ENCODE assay signal across 26 mouse cellular contexts in the genomic region with DNA sequence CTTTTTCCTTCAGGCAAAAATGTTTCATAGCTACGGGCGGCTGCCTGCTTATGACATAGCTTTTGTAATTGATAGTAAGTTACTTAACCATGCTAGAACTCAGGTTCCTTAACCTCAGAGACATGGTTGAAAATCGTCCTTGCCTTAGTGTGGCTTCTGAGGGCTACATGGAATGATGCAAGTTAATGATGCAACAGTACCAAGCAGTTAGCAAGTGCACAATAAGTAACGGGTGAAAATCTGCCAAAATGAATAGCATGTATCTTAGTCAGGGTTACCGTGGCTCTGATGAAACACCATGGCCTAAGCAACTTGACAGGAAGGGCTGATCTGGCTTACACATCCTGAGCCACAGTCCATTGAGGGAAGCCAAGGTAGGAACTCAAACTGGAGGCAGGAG. TPM values are rescaled to one million over a fixed set of nuclear protein-coding genes. Genes with fewer than 3 reads are reported as not detected.
DNase-seq lines count a peak whose midpoint lies in the region; ATAC-seq and TF ChIP-seq lines count a peak whose summit lies in the region.
"Had no signal": no experiment of that assay in that cellular context is flagged by ENCODE, and none has a peak within 500 bp of the region (broad histone marks: within the 10 kb centered on the region; RNA-seq: fewer than 3 reads in every experiment).

No protein-coding gene starts in this region.

- no peaks in the 10 kb centered on the region for H3K27me3 ChIP-seq in forebrain, embryonic 10.5 days (ENCODE audit: poor library complexity, severe bottlenecking)
- no peaks in the 10 kb centered on the region for H3K27me3 ChIP-seq in forebrain, postnatal 0 days (ENCODE audit: insufficient read depth, low read length)
- H3K27me3 ChIP-seq in limb, embryonic 11.5 days (ENCODE audit: control insufficient read depth, insufficient read depth, low read length): no peaks in the 10 kb centered on the region
- H3K27me3 ChIP-seq in myocyte (ENCODE audit: control insufficient read depth, insufficient read depth, insufficient read length): no peaks in the 10 kb centered on the region
- H3K27me3 ChIP-seq: embryonic facial prominence, embryonic 13.5 days; forebrain, embryonic 12.5 days; hindbrain, embryonic 15.5 days had no signal

- H3K4me1 ChIP-seq in forebrain, embryonic 10.5 days: peaks cover 47% of the 10 kb centered on the region
- H3K4me1 ChIP-seq in forebrain, postnatal 0 days (ENCODE audit: insufficient read depth): no peaks in the 10 kb centered on the region
- H3K4me1 ChIP-seq in limb, embryonic 11.5 days (ENCODE audit: control insufficient read depth, insufficient read depth, low read length): peaks cover 13% of the 10 kb centered on the region
- H3K4me1 ChIP-seq: hindbrain, embryonic 15.5 days had no signal

- no peak overlapping the region for H3ac ChIP-seq in myocyte (ENCODE audit: control insufficient read depth, insufficient read length)

- WGBS in forebrain, embryonic 10.5 days: 93% methylated on average over 5 of the region's 5 CpGs
- 85% methylated on average over 5 of the region's 5 CpGs for WGBS in forebrain, postnatal 0 days
- WGBS in limb, embryonic 11.5 days: 80% methylated on average over 5 of the region's 5 CpGs

- peaks cover 73% of the 10 kb centered on the region for H3K79me2 ChIP-seq in myocyte (ENCODE audit: control insufficient read depth, insufficient read depth)

- H3K27ac ChIP-seq in forebrain, embryonic 10.5 days: 0 out of 2 replicates have a peak overlapping the region, but pooled peaks have one; percentile 30
- no peak overlapping the region for H3K27ac ChIP-seq in forebrain, postnatal 0 days (ENCODE audit: low read depth, low read length)
- H3K27ac ChIP-seq in limb, embryonic 11.5 days (replicated peaks; ENCODE audit: low read depth, low read length): peak overlapping the region; percentile 66; the same call in 1 of the 2 replicates
- H3K27ac ChIP-seq in left cerebral cortex, adult 2 months: no peak overlapping the region
- H3K27ac ChIP-seq: embryonic facial prominence, embryonic 13.5 days; forebrain, embryonic 12.5 days; hindbrain, embryonic 15.5 days; midbrain, embryonic 10.5 days; stomach, postnatal 0 days had no signal

- H3K4me2 ChIP-seq in forebrain, postnatal 0 days (ENCODE audit: low read depth): no peak overlapping the region
- no peak overlapping the region for H3K4me2 ChIP-seq in limb, embryonic 11.5 days (ENCODE audit: low read depth, severe bottlenecking)
- H3K4me2 ChIP-seq in myocyte (ENCODE audit: low read depth): peak overlapping the region; percentile 7
- H3K4me2 ChIP-seq: embryonic facial prominence, embryonic 13.5 days; forebrain, embryonic 12.5 days; hindbrain, embryonic 15.5 days; lung, embryonic 14.5 days had no signal

- no peak for DNase-seq in forebrain, embryonic 10.5 days (ENCODE audit: extremely low spot score, low spot score)
- no peak for DNase-seq in forebrain, postnatal 0 days
- peak; percentile 50 for DNase-seq in adipocyte (ENCODE audit: low spot score)
- no peak for DNase-seq in limb, embryonic 11.5 days (ENCODE audit: low spot score)
- DNase-seq in left cerebral cortex, adult 2 months (ENCODE audit: extremely low spot score in 1 of 2, low spot score in 2 of 2): no peak
- DNase-seq in thymus, postnatal 14 days: no peak
- no peak for DNase-seq in adrenal gland, postnatal 10 days
- DNase-seq: cerebellum, adult 2 months; heart, postnatal 14 days; kidney, adult 18-20 months; kidney, postnatal 36 days; left cerebral cortex, postnatal 4 days; lung, embryonic 14.5 days; right cerebral cortex, adult 18-20 months; thymus, postnatal 36 days had no signal

- H3K4me3 ChIP-seq in forebrain, embryonic 10.5 days: no peak overlapping the region
- H3K4me3 ChIP-seq in forebrain, postnatal 0 days (ENCODE audit: low read depth, low read length): no peak overlapping the region
- H3K4me3 ChIP-seq in limb, embryonic 11.5 days (ENCODE audit: low read depth, low read length): no peak overlapping the region
- H3K4me3 ChIP-seq in myocyte: no peak overlapping the region
- no peak overlapping the region for H3K4me3 ChIP-seq in left cerebral cortex, adult 2 months
- H3K4me3 ChIP-seq: embryonic facial prominence, embryonic 13.5 days; forebrain, embryonic 12.5 days; hindbrain, embryonic 15.5 days; midbrain, embryonic 10.5 days had no signal

- no peak for TF ChIP-seq CTCF in forebrain, postnatal 0 days (IDR thresholded peaks at IDR 0.05; ENCODE audit: low read depth)
- no peak for TF ChIP-seq CTCF in left cerebral cortex, adult 2 months (IDR thresholded peaks at IDR 0.05)

- no peak for ATAC-seq in forebrain, postnatal 0 days
- no peak for ATAC-seq in limb, embryonic 11.5 days (ENCODE audit: insufficient number of reproducible peaks, low FRiP score, low TSS enrichment, low read depth)

- H3K36me3 ChIP-seq in forebrain, embryonic 10.5 days (replicated peaks): no peaks in the 10 kb centered on the region
- no peaks in the 10 kb centered on the region for H3K36me3 ChIP-seq in forebrain, postnatal 0 days (ENCODE audit: insufficient read depth)
- H3K36me3 ChIP-seq in limb, embryonic 11.5 days (ENCODE audit: control insufficient read depth, insufficient read depth, low read length): no peaks in the 10 kb centered on the region
- H3K36me3 ChIP-seq in myocyte (ENCODE audit: control insufficient read depth, insufficient read depth): peaks cover 30% of the 10 kb centered on the region
- H3K36me3 ChIP-seq: embryonic facial prominence, embryonic 13.5 days; forebrain, embryonic 12.5 days; hindbrain, embryonic 15.5 days; midbrain, embryonic 10.5 days had no signal

- intact Hi-C loops in left cerebral cortex, adult 2 months (cut with DNase I): no loop called here

- TF ChIP-seq POLR2A in myocyte (IDR thresholded peaks at IDR 0.05; ENCODE audit: insufficient read length, low read depth): peak; percentile 13

- no peaks in the 10 kb centered on the region for H3K9me3 ChIP-seq in forebrain, embryonic 10.5 days
- H3K9me3 ChIP-seq in forebrain, postnatal 0 days (ENCODE audit: low read length): no peaks in the 10 kb centered on the region
- H3K9me3 ChIP-seq in limb, embryonic 11.5 days (ENCODE audit: control insufficient read depth, low read length): no peaks in the 10 kb centered on the region
- H3K9me3 ChIP-seq: embryonic facial prominence, embryonic 13.5 days; forebrain, embryonic 12.5 days; hindbrain, embryonic 15.5 days; midbrain, embryonic 10.5 days had no signal

- H3K9ac ChIP-seq in forebrain, postnatal 0 days: no peak overlapping the region
- no peak overlapping the region for H3K9ac ChIP-seq in limb, embryonic 11.5 days (ENCODE audit: low read length)
- H3K9ac ChIP-seq: embryonic facial prominence, embryonic 13.5 days; forebrain, embryonic 12.5 days; hindbrain, embryonic 15.5 days; lung, embryonic 14.5 days had no signal

TF ChIP-seq in myocyte, 11 proteins besides CTCF, POLR2A, EP300 and RAD21:
- TF ChIP-seq SRF (IDR thresholded peaks at IDR 0.05; ENCODE audit: control insufficient read depth, insufficient read length, low read depth) (no peak), MAX (IDR thresholded peaks at IDR 0.05; ENCODE audit: low read depth) (peak; percentile 14), CEBPB (IDR thresholded peaks at IDR 0.05; ENCODE audit: insufficient read depth, poor library complexity, severe bottlenecking) (peak; percentile 99)
TF ChIP-seq in myocyte: peak in this region for 2.

RNA-seq across cellular contexts. Expression of gene Gm10322, which starts 51.3 kb away (rescaled TPM):
- not detected in 2 replicates for polyA plus RNA-seq in forebrain, embryonic 10.5 days (2016; fragmentation: Nextera tagmentation; extraction: Ambion mirVana)
- total RNA-seq in forebrain, postnatal 0 days (2014; rRNA removed): not detected in 2 replicates
- not detected in 2 replicates for polyA plus RNA-seq in forebrain, postnatal 0 days (2015; fragmentation: Nextera tagmentation; extraction: Ambion mirVana)
- not detected in 2 replicates for polyA plus RNA-seq in limb, embryonic 11.5 days (2014; fragmentation: Nextera tagmentation; extraction: Ambion mirVana)
- 0.37 TPM for polyA plus RNA-seq in myocyte (2012; fragmentation: generic; extraction: Trizol)
- total RNA-seq in left cerebral cortex, adult 2 months (2021): not detected
- not detected for total RNA-seq in adrenal gland, postnatal 10 days (2021)
- total RNA-seq: ES-E14; heart, adult 8-10 months; heart, postnatal 14 days; layer of hippocampus, postnatal 14 days; left cerebral cortex, postnatal 4 days had no signal
- polyA plus RNA-seq: cerebellum, adult 2 months; cortical plate, adult 2 months; embryonic facial prominence, embryonic 13.5 days; forebrain, embryonic 12.5 days; hindbrain, embryonic 15.5 days; lung, embryonic 14.5 days; midbrain, embryonic 10.5 days; spleen, adult 2 months; stomach, postnatal 0 days had no signal

RNA-seq across cellular contexts. Expression of gene Mcu, which starts 51.9 kb away (rescaled TPM):
- 19.0 and 19.1 TPM in 2 replicates for polyA plus RNA-seq in forebrain, embryonic 10.5 days (2016; fragmentation: Nextera tagmentation; extraction: Ambion mirVana)
- total RNA-seq in forebrain, postnatal 0 days (2014; rRNA removed): 41.0 and 47.9 TPM in 2 replicates
- 51.4 and 58.0 TPM in 2 replicates for polyA plus RNA-seq in forebrain, postnatal 0 days (2015; fragmentation: Nextera tagmentation; extraction: Ambion mirVana)
- polyA plus RNA-seq in limb, embryonic 11.5 days (2014; fragmentation: Nextera tagmentation; extraction: Ambion mirVana): 34.0 and 34.8 TPM in 2 replicates
- 82.9 TPM for polyA plus RNA-seq in myocyte (2012; fragmentation: generic; extraction: Trizol)
- 10 to 100 TPM; 33.9 to 37.1 TPM for total RNA-seq in left cerebral cortex, adult 2 months (2021)
- total RNA-seq in adrenal gland, postnatal 10 days (2021): 10 to 100 TPM; 33.4 to 40.4 TPM

Comparison
In these comparisons a context has a peak if more than half of its experiments do, and no peak if none do; other contexts are left out.
1. H3K27ac ChIP-seq: peak in forebrain, embryonic 10.5 days (single experiment) and limb, embryonic 11.5 days (single experiment); none in forebrain, postnatal 0 days (single experiment) and left cerebral cortex, adult 2 months (single experiment).